Mouse (Mus musculus): ENCODE results near the gene Dnajc3. TPM values are rescaled to one million over a fixed set of nuclear protein-coding genes. Genes with fewer than 3 reads are reported as not detected.

Dnajc3 gene
- polyA plus RNA-seq, 1 experiment from 2014 or later: 22.5 TPM

DNA sequence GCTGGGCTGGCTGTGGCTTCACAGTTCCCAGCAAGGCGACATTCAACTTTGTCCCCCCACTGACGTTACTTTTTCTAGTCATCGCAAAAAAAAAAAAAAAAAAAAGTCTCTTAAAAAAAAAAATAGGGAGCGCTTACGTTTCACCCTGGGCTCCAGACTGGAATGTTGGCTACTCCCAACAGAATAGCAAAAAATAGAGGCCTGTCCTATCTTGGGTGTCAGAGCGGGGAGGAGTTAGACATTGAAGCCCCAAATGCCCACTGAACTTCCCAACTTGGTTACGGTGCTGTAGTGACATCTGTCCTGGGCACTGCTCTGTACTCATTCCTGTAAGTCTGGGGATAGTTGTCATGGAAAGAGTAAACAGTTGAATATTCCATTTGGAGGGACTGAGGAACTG, 775 bp downstream of the Dnajc3 start:
- Histone ChIP-seq H3K4me2 (ENCODE audit: low read length) (peak overlapping the region; percentile 54), H3K27ac (ENCODE audit: low read depth, low read length) (peak overlapping the region; percentile 93), H3K9ac (ENCODE audit: low read depth, low read length) (peak overlapping the region; percentile 99), H3K4me3 (ENCODE audit: low read length) (peak overlapping the region; percentile 100), H3K4me1 (ENCODE audit: control insufficient read depth, insufficient read depth, low read depth, low read length) (peaks cover 17% of the 10 kb centered on the region), H3K27me3 (replicated peaks; ENCODE audit: control insufficient read depth, insufficient read depth, low read length) (no peaks in the 10 kb centered on the region), H3K9me3 (ENCODE audit: control insufficient read depth, low read length) (no peaks in the 10 kb centered on the region), H3K36me3 (ENCODE audit: control insufficient read depth, insufficient read depth, low read length) (no peaks in the 10 kb centered on the region)
- no peak for ATAC-seq
- WGBS: 2% methylated on average over 7 of the region's 7 CpGs

DNA sequence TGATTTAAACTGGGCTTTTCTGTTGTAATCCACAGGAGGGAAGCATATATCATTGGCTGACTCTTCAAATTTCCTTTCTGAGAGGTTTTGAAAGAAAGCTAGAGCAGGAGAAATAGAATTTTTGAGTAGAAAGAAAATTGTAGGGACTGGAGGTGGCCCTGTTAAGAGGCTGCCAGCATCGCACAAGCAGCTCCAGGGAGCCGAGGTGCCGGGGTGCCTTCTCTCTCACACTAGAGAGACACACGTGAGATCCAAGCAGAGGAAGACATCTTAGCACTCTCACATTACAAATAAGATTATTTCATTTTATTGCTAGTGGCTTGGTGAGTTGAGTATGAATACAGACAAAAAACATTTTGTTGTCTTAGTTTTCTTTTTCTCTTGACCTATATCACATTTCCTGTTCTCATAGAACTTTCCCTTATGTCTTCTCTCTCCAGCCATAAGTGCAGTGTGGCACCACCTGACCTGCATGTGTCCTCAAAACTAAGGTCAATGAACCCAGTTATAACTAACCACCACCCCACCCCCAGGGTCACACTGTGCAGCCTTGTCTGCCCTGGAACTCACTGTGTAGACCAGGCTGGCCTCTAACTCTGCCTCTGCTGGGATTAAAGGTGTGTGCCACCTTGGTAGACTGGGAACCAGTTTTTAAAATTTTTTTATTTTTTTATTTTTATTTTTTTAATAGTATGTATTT, 3.2 kb downstream of the Dnajc3 start:
- H3K4me3 ChIP-seq (ENCODE audit: low read length): no peak overlapping the region
- ATAC-seq: no peak
- WGBS: 77% methylated on average over 4 of the region's 4 CpGs
- no peaks in the 10 kb centered on the region for H3K36me3 ChIP-seq (ENCODE audit: control insufficient read depth, insufficient read depth, low read length)
- H3K4me1 ChIP-seq (ENCODE audit: control insufficient read depth, insufficient read depth, low read depth, low read length): peaks cover 17% of the 10 kb centered on the region
- H3K9me3 ChIP-seq (ENCODE audit: control insufficient read depth, low read length): no peaks in the 10 kb centered on the region
- no peak overlapping the region for H3K27ac ChIP-seq (ENCODE audit: low read depth, low read length)
- no peak overlapping the region for H3K4me2 ChIP-seq (ENCODE audit: low read length)
- no peaks in the 10 kb centered on the region for H3K27me3 ChIP-seq (replicated peaks; ENCODE audit: control insufficient read depth, insufficient read depth, low read length)
- no peak overlapping the region for H3K9ac ChIP-seq (ENCODE audit: low read depth, low read length)

DNA sequence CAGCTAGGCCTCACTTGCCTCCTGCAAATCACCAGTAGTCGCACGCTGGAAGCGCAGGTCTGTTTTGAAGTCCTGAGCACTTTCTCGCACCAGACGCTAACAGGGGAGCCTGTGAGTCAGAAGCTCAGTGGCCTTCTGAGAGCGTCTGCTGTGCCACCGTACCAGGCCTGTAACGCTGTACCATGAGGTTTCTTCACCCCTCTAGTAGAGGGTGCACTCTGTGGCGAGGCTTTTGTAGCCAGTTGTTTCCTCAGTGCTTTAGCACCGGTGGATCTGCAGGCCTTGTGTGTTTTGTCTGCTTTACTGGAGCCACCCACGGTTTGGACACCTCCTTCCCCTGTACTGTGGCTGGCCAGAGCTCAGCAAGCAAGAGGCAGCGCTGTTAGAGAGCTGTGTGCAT, 4.3 kb downstream of the Dnajc3 start:
- Histone ChIP-seq H3K27ac (ENCODE audit: low read depth, low read length) (no peak overlapping the region), H3K4me1 (ENCODE audit: control insufficient read depth, insufficient read depth, low read depth, low read length) (peaks cover 13% of the 10 kb centered on the region), H3K4me2 (ENCODE audit: low read length) (no peak overlapping the region), H3K27me3 (replicated peaks; ENCODE audit: control insufficient read depth, insufficient read depth, low read length) (no peaks in the 10 kb centered on the region), H3K36me3 (ENCODE audit: control insufficient read depth, insufficient read depth, low read length) (no peaks in the 10 kb centered on the region), H3K4me3 (ENCODE audit: low read length) (no peak overlapping the region), H3K9ac (ENCODE audit: low read depth, low read length) (no peak overlapping the region), H3K9me3 (ENCODE audit: control insufficient read depth, low read length) (no peaks in the 10 kb centered on the region)
- WGBS: 42% methylated on average over 12 of the region's 12 CpGs
- no peak for ATAC-seq

DNA sequence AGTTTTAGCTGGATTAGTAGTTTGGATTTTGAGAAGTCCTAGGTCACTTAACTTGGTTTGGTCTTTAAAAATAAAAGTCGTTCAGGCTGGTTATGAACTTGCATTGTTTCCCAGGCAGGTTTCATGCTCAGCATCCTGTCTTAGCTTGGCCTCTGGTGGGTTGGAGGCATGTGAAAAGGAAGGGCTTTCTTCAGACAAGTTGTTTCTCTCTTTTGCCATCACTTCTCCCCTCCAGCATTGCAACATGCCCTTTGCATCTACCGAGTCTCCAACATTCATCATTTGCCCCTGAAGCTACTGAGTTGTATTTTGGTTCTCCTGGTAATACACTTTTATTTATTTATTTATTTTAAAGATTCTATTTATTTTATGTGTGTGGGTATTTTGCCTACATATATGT, 6.9 kb downstream of the Dnajc3 start:
- Histone ChIP-seq H3K4me1 (ENCODE audit: control insufficient read depth, insufficient read depth, low read depth, low read length) (peaks cover 2% of the 10 kb centered on the region; the same call in 1 of the 2 replicates), H3K27ac (ENCODE audit: low read depth, low read length) (no peak overlapping the region), H3K36me3 (ENCODE audit: control insufficient read depth, insufficient read depth, low read length) (no peaks in the 10 kb centered on the region), H3K9ac (ENCODE audit: low read depth, low read length) (no peak overlapping the region), H3K9me3 (ENCODE audit: control insufficient read depth, low read length) (no peaks in the 10 kb centered on the region), H3K4me2 (ENCODE audit: low read length) (no peak overlapping the region), H3K27me3 (replicated peaks; ENCODE audit: control insufficient read depth, insufficient read depth, low read length) (no peaks in the 10 kb centered on the region), H3K4me3 (ENCODE audit: low read length) (no peak overlapping the region)
- ATAC-seq: no peak
- WGBS: 92% methylated on average over 2 of the region's 2 CpGs

DNA sequence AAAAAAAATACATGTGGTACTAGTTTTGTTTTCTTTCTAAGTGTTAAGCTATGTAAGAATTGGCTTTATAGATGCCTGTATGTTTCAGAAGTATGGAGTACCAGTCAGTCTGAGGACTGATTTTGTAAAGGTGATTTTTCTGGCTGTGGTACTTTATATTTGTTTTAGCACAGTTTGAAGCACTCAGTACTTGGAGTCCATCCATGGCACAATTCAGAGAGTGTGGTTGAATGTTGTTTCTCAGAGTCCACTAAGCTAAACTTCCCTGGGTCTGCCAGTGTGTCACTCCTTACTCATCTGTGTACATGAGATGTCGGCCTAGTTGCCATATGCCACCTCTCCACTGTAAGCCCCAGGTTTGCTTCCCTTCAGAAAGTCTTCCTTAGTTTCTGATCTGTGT, 11.1 kb downstream of the Dnajc3 start:
- Histone ChIP-seq H3K9ac (ENCODE audit: low read depth, low read length) (no peak overlapping the region), H3K27me3 (replicated peaks; ENCODE audit: control insufficient read depth, insufficient read depth, low read length) (no peaks in the 10 kb centered on the region), H3K4me3 (ENCODE audit: low read length) (no peak overlapping the region), H3K9me3 (ENCODE audit: control insufficient read depth, low read length) (no peaks in the 10 kb centered on the region), H3K4me2 (ENCODE audit: low read length) (no peak overlapping the region), H3K27ac (ENCODE audit: low read depth, low read length) (no peak overlapping the region), H3K36me3 (ENCODE audit: control insufficient read depth, insufficient read depth, low read length) (no peaks in the 10 kb centered on the region), H3K4me1 (ENCODE audit: control insufficient read depth, insufficient read depth, low read depth, low read length) (no peaks in the 10 kb centered on the region)
- 86% methylated on average over 1 of the region's 1 CpGs for WGBS
- ATAC-seq: no peak

DNA sequence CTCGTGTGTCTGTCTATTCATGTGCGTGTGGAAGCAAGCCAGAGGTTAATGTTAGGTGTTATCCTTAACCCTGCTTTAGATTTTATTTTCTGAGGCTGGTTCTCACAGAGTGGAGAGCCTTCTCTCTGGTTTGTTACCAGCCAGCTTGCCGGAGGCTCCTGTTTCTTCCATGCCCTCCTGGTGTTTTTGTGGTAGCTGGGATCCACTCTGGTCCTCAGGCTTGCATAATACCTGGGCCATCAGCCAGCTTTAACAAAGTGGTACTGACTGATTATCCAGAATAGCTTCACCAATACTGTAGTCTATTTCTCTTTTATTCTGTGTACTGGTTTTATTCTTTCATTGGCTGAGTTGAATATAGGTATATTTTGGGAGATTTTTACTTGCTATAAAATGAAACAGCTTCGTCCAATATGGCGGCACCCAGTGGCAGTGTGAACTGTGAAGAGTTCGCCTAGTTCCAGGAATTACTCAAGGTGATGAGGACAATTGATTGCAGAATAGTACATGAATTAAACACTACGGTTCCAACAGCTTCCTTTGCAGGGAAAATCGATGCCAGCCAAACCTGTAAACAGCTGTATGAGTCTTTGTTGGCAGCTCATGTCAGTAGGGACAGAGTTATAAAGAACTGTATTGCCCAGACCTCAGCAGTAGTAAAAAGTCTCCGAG, 14.3 kb downstream of the Dnajc3 start:
- Histone ChIP-seq H3K9ac (ENCODE audit: low read depth, low read length) (no peak overlapping the region), H3K4me3 (ENCODE audit: low read length) (no peak overlapping the region), H3K27me3 (replicated peaks; ENCODE audit: control insufficient read depth, insufficient read depth, low read length) (no peaks in the 10 kb centered on the region), H3K9me3 (ENCODE audit: control insufficient read depth, low read length) (no peaks in the 10 kb centered on the region), H3K4me1 (ENCODE audit: control insufficient read depth, insufficient read depth, low read depth, low read length) (no peaks in the 10 kb centered on the region), H3K27ac (ENCODE audit: low read depth, low read length) (no peak overlapping the region), H3K36me3 (ENCODE audit: control insufficient read depth, insufficient read depth, low read length) (no peaks in the 10 kb centered on the region), H3K4me2 (ENCODE audit: low read length) (no peak overlapping the region)
- no peak for ATAC-seq
- 93% methylated on average over 9 of the region's 9 CpGs for WGBS

DNA sequence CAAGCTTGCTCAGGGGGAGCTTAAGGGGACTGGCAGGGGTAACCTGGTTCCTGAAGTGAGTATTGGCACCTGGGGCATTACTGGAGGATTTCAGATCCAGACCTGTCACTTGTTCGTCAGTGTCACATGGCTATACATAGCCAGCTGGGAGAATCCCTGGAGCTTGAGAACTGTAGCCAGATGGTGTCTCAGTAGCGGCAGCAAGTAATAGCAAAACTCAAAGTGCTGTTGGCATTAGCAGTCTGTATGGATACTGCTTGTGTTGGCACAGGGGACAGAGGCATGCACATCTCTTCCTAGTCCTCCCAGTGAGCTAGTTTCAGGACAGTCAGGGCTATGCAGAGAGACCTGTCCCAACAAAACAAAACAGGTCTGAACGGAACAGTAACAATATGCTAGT, 20.2 kb downstream of the Dnajc3 start:
- H3K9ac ChIP-seq (ENCODE audit: low read depth, low read length): no peak overlapping the region
- no peak overlapping the region for H3K27ac ChIP-seq (ENCODE audit: low read depth, low read length)
- no peak overlapping the region for H3K4me2 ChIP-seq (ENCODE audit: low read length)
- peaks cover 20% of the 10 kb centered on the region for H3K36me3 ChIP-seq (ENCODE audit: control insufficient read depth, insufficient read depth, low read length)
- H3K27me3 ChIP-seq (replicated peaks; ENCODE audit: control insufficient read depth, insufficient read depth, low read length): no peaks in the 10 kb centered on the region
- no peak for ATAC-seq
- WGBS: 74% methylated on average over 3 of the region's 3 CpGs
- H3K9me3 ChIP-seq (ENCODE audit: control insufficient read depth, low read length): no peaks in the 10 kb centered on the region
- H3K4me3 ChIP-seq (ENCODE audit: low read length): no peak overlapping the region
- no peaks in the 10 kb centered on the region for H3K4me1 ChIP-seq (ENCODE audit: control insufficient read depth, insufficient read depth, low read depth, low read length)

DNA sequence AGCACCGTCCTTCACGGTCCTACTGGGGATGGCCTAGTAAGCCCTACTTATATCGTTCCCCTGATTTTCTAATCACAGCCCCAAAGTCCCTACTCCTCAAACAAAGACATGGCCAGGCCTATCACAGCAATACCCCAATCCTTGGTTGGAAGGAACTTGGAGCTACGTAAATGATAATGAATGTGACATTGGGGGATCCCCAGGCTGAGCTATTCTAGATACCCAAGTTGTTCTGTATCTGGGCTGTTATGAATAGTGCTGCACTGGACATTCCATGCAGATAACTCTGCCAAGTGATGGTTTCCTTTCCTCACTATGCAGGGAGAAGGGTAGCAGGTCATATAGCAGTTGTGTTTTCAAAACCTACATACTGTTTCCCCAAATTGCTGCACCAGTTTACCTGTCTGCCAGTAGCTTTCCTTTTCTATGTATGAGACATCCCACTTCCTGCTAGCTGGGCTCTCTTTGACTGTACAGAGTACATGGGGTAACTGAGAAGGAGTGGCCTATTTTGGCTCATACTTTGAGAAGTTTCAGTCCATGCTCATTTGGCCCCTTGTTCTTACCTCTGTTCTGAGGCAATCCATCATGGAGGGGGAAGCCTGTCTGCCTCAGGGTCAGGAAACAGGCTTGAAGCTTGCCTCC, 27.7 kb downstream of the Dnajc3 start:
- no peaks in the 10 kb centered on the region for H3K27me3 ChIP-seq (replicated peaks; ENCODE audit: control insufficient read depth, insufficient read depth, low read length)
- H3K36me3 ChIP-seq (ENCODE audit: control insufficient read depth, insufficient read depth, low read length): peaks cover 12% of the 10 kb centered on the region; the same call in 1 of the 2 replicates
- no peak for ATAC-seq
- no peaks in the 10 kb centered on the region for H3K9me3 ChIP-seq (ENCODE audit: control insufficient read depth, low read length)
- H3K27ac ChIP-seq (ENCODE audit: low read depth, low read length): no peak overlapping the region
- H3K9ac ChIP-seq (ENCODE audit: low read depth, low read length): no peak overlapping the region
- no peak overlapping the region for H3K4me2 ChIP-seq (ENCODE audit: low read length)
- H3K4me1 ChIP-seq (ENCODE audit: control insufficient read depth, insufficient read depth, low read depth, low read length): no peaks in the 10 kb centered on the region
- H3K4me3 ChIP-seq (ENCODE audit: low read length): no peak overlapping the region
- WGBS: 96% methylated on average over 4 of the region's 4 CpGs

DNA sequence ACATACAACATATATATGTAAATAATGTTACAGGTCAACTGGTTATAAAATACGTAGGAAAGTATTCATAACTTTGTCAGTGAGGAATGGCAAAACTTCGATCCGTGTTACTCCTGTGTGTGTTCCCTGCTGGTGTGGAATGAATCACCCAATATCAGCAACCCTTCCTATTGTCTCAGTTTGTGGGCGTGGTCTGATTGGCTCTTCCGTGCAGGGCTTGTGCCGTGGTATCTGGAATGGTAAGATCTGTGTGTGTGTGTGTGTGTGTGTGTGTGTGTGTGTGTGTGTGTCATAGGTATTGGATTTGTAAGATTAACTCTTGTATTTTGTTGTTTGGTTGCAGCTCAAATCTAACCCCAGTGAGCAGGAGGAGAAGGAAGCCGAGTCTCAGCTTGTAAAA, 29.9 kb downstream of the Dnajc3 start:
- H3K4me1 ChIP-seq (ENCODE audit: control insufficient read depth, insufficient read depth, low read depth, low read length): no peaks in the 10 kb centered on the region
- ATAC-seq: no peak
- no peak overlapping the region for H3K4me3 ChIP-seq (ENCODE audit: low read length)
- no peak overlapping the region for H3K4me2 ChIP-seq (ENCODE audit: low read length)
- peaks cover 17% of the 10 kb centered on the region; the same call in 1 of the 2 replicates for H3K36me3 ChIP-seq (ENCODE audit: control insufficient read depth, insufficient read depth, low read length)
- no peaks in the 10 kb centered on the region for H3K9me3 ChIP-seq (ENCODE audit: control insufficient read depth, low read length)
- no peaks in the 10 kb centered on the region for H3K27me3 ChIP-seq (replicated peaks; ENCODE audit: control insufficient read depth, insufficient read depth, low read length)
- 78% methylated on average over 7 of the region's 7 CpGs for WGBS
- H3K9ac ChIP-seq (ENCODE audit: low read depth, low read length): no peak overlapping the region
- no peak overlapping the region for H3K27ac ChIP-seq (ENCODE audit: low read depth, low read length)

All from hindbrain, embryonic 16.5 days (tissue).